Mouse (Mus musculus): ENCODE data around the gene Olfr175-ps1. TPM values are rescaled to one million over a fixed set of nuclear protein-coding genes. Genes with fewer than 3 reads are reported as not detected.

Olfr175-ps1 gene
- total RNA-seq (2021), result not detected
- long read RNA-seq, experiment 1, result 0 reads
- long read RNA-seq, experiment 2, result 0 reads

- DNase-seq, result no peak
Observed at GRCm38 (mm10) chr16:58826732-58827319, at the start of gene Olfr175-ps1. Olfr175-ps1 (minus strand) TSS chr16:58826782.

- DNase-seq, result no peak
Observed at GRCm38 (mm10) chr16:58874668-58875067, 48.1 kb upstream of the Olfr175-ps1 start, which contains the start of gene Olfr177. Olfr177 (minus strand) TSS chr16:58874768.

GRCm38 (mm10) chr16:58861479-58861878, 34.9 kb upstream of the Olfr175-ps1 start:
- DNase-seq, result no peak

GRCm38 (mm10) chr16:58860032-58860737, 33.6 kb upstream of the Olfr175-ps1 start:
- DNase-seq, result no peak

GRCm38 (mm10) chr16:58800168-58800567, 26.4 kb downstream of the Olfr175-ps1 start, which contains the start of gene Olfr173:
Olfr173 (minus strand) TSS chr16:58800268.
- DNase-seq, result no peak

Other genes starting within 250 kb of the Olfr175-ps1 start
- not detected for gene Gm813, start 209.8 kb downstream of the Olfr175-ps1 start, total RNA-seq (2021)
- not detected for gene E330017A01Rik, start 188.0 kb downstream of the Olfr175-ps1 start, total RNA-seq (2021)
- 10 to 100 TPM; 36.5 to 37.9 TPM for gene Cpox, start 156.5 kb downstream of the Olfr175-ps1 start, total RNA-seq (2021)
- not detected for gene Gpr15, start 107.7 kb downstream of the Olfr175-ps1 start, total RNA-seq (2021)
- 10 to 100 TPM; 48.7 to 51.0 TPM for gene Cldnd1, start 98.9 kb downstream of the Olfr175-ps1 start, total RNA-seq (2021)
- not detected for gene Olfr172, start 63.6 kb downstream of the Olfr175-ps1 start, total RNA-seq (2021)
- not detected for gene Olfr173, start 26.5 kb downstream of the Olfr175-ps1 start, total RNA-seq (2021)
- not detected for gene Olfr177, start 48.0 kb upstream of the Olfr175-ps1 start, total RNA-seq (2021)
- gene Olfr178, start 65.3 kb upstream of the Olfr175-ps1 start, total RNA-seq (2021), result not detected
- not detected for gene Olfr181, start 102.0 kb upstream of the Olfr175-ps1 start, total RNA-seq (2021)
- gene Olfr180, start 102.6 kb upstream of the Olfr175-ps1 start, total RNA-seq (2021), result not detected
- gene Olfr183, start 168.6 kb upstream of the Olfr175-ps1 start, total RNA-seq (2021), result not detected
- gene Olfr186, start 203.5 kb upstream of the Olfr175-ps1 start, total RNA-seq (2021), result not detected
- not detected for gene Olfr187, start 213.0 kb upstream of the Olfr175-ps1 start, total RNA-seq (2021)